Mouse (Mus musculus) megakaryocyte-erythroid progenitor cell, adult 5-6 weeks (primary cell): ENCODE results near the gene Fam149b. TPM values are rescaled to one million over a fixed set of nuclear protein-coding genes. Genes with fewer than 3 reads are reported as not detected.

Experiments
- ATAC-seq: replicated peaks from 2 replicates; pipeline ENCODE4 v1.8.0; 2016; ENCODE audit warnings: mild to moderate bottlenecking, inconsistent platforms; ENCODE audit not compliant: severe bottlenecking, poor library complexity, low FRiP score, low TSS enrichment
- total RNA-seq, 2 experiments: library from RNA; stranded (forward) in 1 of 2; stranded (reverse) in 1 of 2; fragments of 200-1000, 215-1000 nt in 1 of 2; fragments of >200 nt in 1 of 2; fragmentation: Nextera tagmentation in 1 of 2; gene quantifications; 2 replicates each; pipeline ENCODE4 v1.2.3; 2014 to 2017

Gene Fam149b
- total RNA-seq, 2 experiments from 2014 or later = 16.3 to 37.3 TPM

- peak; percentile 63 for ATAC-seq
These were observed 40.6 kb downstream of the Fam149b start, which contains the start of gene Dnajc9 for GRCm38 (mm10) chr14:20388441-20389129. TSS of gene Dnajc9 (minus strand) at chr14:20388910.

- no peak for ATAC-seq
These were observed 41.6 kb downstream of the Fam149b start for GRCm38 (mm10) chr14:20389446-20390079.

GRCm38 (mm10) chr14:20392326-20392725 lies 44.4 kb downstream of the Fam149b start:
- no peak for ATAC-seq

DNA sequence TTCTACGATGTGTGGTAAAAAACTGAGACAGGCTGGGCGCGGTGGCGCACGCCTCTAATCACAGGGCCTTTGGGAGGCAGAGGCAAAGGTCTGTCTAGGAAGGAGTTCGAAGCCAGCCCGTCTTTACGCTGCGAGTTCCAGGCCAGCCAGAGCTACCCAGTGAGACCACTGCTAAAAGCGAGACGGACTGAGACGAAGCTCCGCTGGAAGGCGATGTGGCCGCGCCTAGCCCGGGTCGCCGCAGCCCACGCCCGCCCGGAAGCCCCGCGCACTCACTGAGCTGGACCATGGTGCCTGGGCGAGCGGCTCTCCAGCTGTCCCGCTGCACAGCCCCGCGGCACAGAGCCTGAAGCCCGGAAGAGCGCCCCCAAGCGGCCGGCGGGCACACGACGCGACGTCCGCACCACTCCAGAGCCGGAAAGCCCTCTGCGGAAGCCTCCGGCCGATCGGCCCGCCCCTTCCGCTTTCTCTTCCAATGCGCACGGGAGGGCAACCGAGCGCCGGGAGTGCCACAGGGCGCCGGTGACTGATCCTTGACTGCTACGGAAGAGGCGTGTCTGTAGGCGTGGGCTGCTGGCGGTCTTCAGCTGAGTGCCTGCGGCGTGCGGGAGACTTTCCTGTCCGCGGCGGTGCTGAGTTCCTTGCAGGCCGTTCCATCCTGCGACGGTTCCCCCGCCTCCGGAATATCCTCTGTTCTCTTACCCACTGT lies 45.4 kb downstream of the Fam149b start, which contains the start of gene Mrps16:
TSS of gene Mrps16 (minus strand) at position 430 of the 709 bp plus-strand sequence.
- peak; percentile 96 for ATAC-seq

DNA sequence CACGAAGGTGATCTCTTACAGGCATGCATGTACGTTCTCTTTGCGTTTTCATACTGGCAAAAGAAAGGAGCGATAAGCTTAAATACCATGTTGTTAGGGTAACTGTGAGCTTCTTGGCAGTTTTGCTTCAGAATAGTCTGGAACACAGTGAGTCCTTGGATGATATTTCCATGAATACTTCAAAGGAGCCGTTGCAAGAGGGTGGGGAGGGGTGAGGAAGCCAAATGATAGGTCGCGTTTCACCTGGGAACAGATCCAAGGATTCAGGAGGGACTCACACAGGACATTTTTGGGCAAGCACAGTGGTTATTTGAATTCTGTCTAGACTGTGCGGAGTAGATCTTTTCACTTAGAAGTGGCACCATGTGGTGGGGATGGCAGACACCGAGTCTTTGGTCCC lies 49.3 kb downstream of the Fam149b start:
- ATAC-seq = no peak

DNA sequence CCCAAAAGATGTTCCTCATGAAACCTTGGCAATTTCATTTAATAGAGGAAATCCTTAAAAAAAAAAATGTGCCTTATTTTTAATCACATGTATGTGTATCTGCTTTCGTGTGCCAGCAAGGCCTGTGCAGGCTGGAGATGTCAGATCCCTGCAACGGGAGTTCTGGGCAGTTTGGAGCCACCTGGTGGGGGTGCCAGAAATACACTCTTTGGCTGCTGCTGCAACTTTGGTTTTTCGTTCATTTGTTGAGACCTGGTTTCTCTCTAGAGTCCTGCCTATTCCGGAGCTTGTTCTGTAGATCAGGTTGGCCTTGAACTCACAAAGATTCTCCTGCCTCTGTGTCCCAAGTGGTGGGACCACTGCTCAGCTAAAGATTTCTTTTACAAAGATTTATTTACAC lies 50.9 kb downstream of the Fam149b start:
- peak; percentile 62; the same call in 1 of the 2 replicates for ATAC-seq

GRCm38 (mm10) chr14:20400071-20400470 lies 52.1 kb downstream of the Fam149b start:
- ATAC-seq = peak; percentile 89

DNA sequence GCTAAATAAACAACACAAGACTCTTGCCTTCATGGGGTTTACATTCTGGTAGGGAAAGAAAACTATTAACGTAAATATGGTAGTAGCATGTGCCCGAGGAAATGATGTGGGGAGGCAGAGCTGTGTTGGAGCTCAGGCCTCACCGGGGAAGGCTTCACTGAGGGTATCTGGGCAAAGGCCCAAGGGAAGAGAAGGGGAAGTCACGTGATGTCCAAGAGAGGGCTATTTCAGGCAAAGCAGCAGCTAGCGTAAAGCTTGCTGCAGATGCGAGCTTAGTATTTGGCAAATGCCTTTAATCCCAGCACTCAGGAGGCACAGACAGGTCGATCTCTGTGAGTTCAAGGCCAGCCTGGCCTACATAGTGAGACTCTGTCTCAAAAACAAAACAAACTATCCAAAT lies 74.3 kb downstream of the Fam149b start:
- ATAC-seq = no peak

DNA sequence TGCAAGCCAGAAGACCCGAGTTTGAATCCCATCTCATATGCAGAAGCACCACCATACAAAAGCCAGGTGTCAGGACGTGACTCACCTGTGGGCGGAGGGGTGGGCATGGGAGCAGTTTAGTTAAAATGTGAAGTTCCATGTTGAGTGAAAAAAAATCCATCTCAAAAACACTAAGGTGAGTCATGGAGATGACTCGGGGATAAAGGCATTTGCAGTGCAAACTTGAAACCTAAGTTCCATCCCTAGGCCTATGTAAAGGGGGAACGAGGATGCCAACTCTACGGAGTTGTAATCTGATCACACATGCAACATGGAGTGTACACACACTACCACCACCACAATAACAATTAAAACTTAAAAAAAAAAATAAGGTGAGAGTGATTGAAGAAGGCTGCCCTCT lies 75.1 kb downstream of the Fam149b start:
- ATAC-seq = no peak

- 0 out of 2 replicates have a peak, but pooled peaks have one; percentile 47 for ATAC-seq
These were observed 80.6 kb downstream of the Fam149b start for GRCm38 (mm10) chr14:20428593-20428992.

DNA sequence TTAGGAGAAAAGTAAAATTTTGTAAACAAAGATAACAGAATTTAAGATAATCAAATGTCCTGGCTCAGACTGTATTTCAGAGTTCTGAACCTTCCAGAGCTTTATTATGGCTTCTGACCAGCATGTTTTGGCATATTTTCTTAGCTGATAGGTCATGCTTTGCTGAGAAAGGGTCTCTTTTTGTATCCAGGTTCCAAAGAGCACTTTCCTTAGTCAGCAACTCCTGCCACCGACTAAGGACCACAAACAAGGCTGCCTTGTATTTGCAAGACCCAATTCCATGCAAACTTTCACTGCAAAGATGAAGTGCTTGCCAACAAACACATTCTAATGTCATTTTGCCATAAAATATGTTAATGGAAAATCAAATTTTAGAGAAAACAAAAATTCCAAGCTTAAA lies 81.9 kb downstream of the Fam149b start:
- ATAC-seq = no peak

- no peak for ATAC-seq
These were observed 83.8 kb downstream of the Fam149b start for GRCm38 (mm10) chr14:20431726-20432125.

DNA sequence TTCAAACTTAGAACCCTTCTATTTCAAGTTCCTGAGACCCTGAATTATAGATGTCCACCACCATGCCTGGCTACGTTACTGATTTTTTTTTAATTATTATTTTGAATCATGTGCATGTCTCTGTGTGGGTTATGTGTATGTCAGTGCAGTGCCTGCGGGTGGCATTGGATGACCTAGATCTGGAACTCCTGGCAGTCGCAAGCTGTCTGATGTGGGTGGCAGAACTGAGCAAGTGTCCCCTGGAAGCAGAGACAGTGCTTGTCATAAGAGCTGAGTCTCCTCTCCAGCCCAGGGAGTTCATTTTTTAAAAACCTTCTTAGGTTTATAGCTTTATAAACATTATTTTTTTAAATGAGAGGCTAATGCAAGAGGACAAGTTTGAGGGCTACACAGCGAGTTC lies 84.5 kb downstream of the Fam149b start:
- ATAC-seq = no peak

Other genes starting within 250 kb of the Fam149b start
- gene Saysd1, start 209.6 kb upstream of the Fam149b start, total RNA-seq (2014; fragmentation: Nextera tagmentation) = 2.1 and 3.9 TPM in 2 replicates
- 1.6 and 2.1 TPM in 2 replicates for gene Saysd1, start 209.6 kb upstream of the Fam149b start, total RNA-seq (2017)
- gene Kcnk5, start 166.4 kb upstream of the Fam149b start, total RNA-seq (2014; fragmentation: Nextera tagmentation) = 7.4 and 7.7 TPM in 2 replicates
- 5.4 and 9.4 TPM in 2 replicates for gene Kcnk5, start 166.4 kb upstream of the Fam149b start, total RNA-seq (2017)
- not detected in 2 replicates for gene Kcnk16, start 79.0 kb upstream of the Fam149b start, total RNA-seq (2014; fragmentation: Nextera tagmentation)
- gene Kcnk16, start 79.0 kb upstream of the Fam149b start, total RNA-seq (2017) = not detected in 2 replicates
- gene Nudt13, start 53.5 kb upstream of the Fam149b start, total RNA-seq (2014; fragmentation: Nextera tagmentation) = 9.2 and 13.0 TPM in 2 replicates
- 10.2 and 16.6 TPM in 2 replicates for gene Nudt13, start 53.5 kb upstream of the Fam149b start, total RNA-seq (2017)
- 68.2 and 69.1 TPM in 2 replicates for gene Ecd, start within 50 bp of the Fam149b start, total RNA-seq (2014; fragmentation: Nextera tagmentation)
- gene Ecd, start within 50 bp of the Fam149b start, total RNA-seq (2017) = 81.3 and 85.9 TPM in 2 replicates
- gene Dnajc9, start 40.7 kb downstream of the Fam149b start, total RNA-seq (2014; fragmentation: Nextera tagmentation) = 89.9 and 98.3 TPM in 2 replicates
- gene Dnajc9, start 40.7 kb downstream of the Fam149b start, total RNA-seq (2017) = 251 and 309 TPM in 2 replicates
- gene Mrps16, start 45.5 kb downstream of the Fam149b start, total RNA-seq (2014; fragmentation: Nextera tagmentation) = 124 and 145 TPM in 2 replicates
- gene Mrps16, start 45.5 kb downstream of the Fam149b start, total RNA-seq (2017) = 30.9 and 61.1 TPM in 2 replicates
- gene Cfap70, start 104.1 kb downstream of the Fam149b start, total RNA-seq (2014; fragmentation: Nextera tagmentation) = not detected in 2 replicates
- gene Cfap70, start 104.1 kb downstream of the Fam149b start, total RNA-seq (2017) = not detected in 2 replicates
- 89.1 and 89.2 TPM in 2 replicates for gene Anxa7, start 132.0 kb downstream of the Fam149b start, total RNA-seq (2014; fragmentation: Nextera tagmentation)
- gene Anxa7, start 132.0 kb downstream of the Fam149b start, total RNA-seq (2017) = 72.3 and 79.6 TPM in 2 replicates
- gene Mss51, start 148.7 kb downstream of the Fam149b start, total RNA-seq (2014; fragmentation: Nextera tagmentation) = 1.4 and 5.4 TPM in 2 replicates
- 0.80 TPM in 1 of 2 replicates, not detected in the other for gene Mss51, start 148.7 kb downstream of the Fam149b start, total RNA-seq (2017)
- gene Ppp3cb, start 198.4 kb downstream of the Fam149b start, total RNA-seq (2014; fragmentation: Nextera tagmentation) = 114 and 135 TPM in 2 replicates
- gene Ppp3cb, start 198.4 kb downstream of the Fam149b start, total RNA-seq (2017) = 60.1 and 69.9 TPM in 2 replicates